Mouse (Mus musculus) brown adipose tissue, adult 24 weeks (tissue): ENCODE data around the gene Ehd1. TPM values are rescaled to one million over a fixed set of nuclear protein-coding genes. Genes with fewer than 3 reads are reported as not detected.

Experiments used
- H3K27ac ChIP-seq: fragments of 200-500 bp; replicated peaks from 2 replicates; pipeline ENCODE4 v1.5.1; 2012; ENCODE audit warnings: low read depth, mild to moderate bottlenecking, low read length
- H3K4me1 ChIP-seq: fragments of 200-500 bp; 2 replicates; pipeline ENCODE4 v1.6.1; 2012; ENCODE audit warnings: low read length, mixed read lengths; ENCODE audit not compliant: control insufficient read depth, insufficient read depth, insufficient read length
- H3K4me3 ChIP-seq: fragments of 200-500 bp; 2 replicates; pipeline ENCODE4 v1.5.1; 2012; ENCODE audit warnings: low read depth, mild to moderate bottlenecking, low read length, moderate library complexity; ENCODE audit not compliant: insufficient read depth
- polyA plus RNA-seq: library from polyadenylated mRNA; stranded (reverse); fragments of >200 nt; gene quantifications from 2 replicates; pipeline ENCODE4 v1.2.4, GENCODE M21; 2012; ENCODE audit not compliant: missing spikeins, insufficient read depth, insufficient read length

Gene Ehd1
- polyA plus RNA-seq, 1 experiment: 39.6 TPM

DNA sequence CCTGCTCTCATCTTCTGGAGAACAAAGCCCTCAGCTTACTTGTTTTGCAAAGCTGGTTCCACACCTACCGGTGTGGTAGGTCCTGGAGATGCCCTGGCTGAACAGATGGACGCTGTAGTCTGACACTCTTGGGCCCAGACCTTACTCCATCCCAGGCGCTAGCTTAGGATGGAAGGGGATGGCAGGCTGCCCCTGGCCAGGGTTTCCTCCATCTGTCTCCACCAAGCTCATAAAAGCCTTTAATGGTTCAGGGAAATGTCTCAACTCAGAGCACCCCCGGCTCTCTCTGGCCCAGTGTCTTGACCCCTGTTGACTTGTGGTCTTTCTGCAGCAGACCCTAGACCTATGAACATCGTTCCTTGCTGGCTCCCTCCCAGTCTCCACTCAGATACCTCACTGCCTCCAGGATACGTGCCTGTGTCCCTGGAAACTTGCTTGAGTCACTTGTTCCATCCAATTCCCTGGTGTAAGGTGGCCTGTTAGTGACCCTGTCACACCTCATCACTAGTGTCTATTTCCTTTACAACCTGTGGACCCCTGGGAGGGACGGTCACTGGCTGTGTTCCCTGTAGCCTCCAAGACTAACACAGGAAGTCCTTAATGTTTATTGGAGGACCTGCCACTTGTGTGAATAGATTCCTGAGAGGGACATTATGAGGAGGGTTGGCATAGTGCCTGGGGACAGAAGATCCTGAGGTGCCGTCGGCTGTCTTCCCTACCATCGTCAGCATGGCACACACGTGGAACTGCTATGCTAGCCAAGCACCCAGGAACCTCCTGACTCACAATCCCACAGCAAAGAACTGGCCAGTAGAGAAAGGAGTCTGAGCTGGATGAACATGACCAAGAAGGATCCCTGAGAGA, 9.0 kb upstream of the Ehd1 start:
- H3K27ac ChIP-seq: peak overlapping the region; percentile 11
- H3K4me3 ChIP-seq: no peak overlapping the region
- H3K4me1 ChIP-seq: no peaks in the 10 kb centered on the region; the same call in 1 of the 2 replicates

DNA sequence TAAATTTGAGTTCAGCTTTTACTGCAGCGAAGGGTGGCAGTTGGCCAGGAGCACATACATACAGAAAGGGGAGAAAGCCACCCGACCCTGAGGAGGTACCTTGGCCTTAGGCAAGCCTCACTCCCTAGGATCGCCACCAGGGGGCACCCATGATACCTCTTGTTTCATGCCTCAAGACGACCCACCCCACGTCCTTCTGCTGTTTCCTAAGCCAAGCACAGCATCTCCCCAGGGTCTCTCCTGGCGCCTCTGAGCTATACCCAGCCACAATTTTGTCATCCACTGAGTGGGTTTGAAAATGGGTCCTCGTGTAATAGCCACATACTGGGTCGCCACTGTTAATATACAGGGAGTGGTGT, 8.4 kb upstream of the Ehd1 start:
- H3K4me3 ChIP-seq: no peak overlapping the region
- H3K4me1 ChIP-seq: no peaks in the 10 kb centered on the region; the same call in 1 of the 2 replicates
- peak overlapping the region; percentile 89 for H3K27ac ChIP-seq

DNA sequence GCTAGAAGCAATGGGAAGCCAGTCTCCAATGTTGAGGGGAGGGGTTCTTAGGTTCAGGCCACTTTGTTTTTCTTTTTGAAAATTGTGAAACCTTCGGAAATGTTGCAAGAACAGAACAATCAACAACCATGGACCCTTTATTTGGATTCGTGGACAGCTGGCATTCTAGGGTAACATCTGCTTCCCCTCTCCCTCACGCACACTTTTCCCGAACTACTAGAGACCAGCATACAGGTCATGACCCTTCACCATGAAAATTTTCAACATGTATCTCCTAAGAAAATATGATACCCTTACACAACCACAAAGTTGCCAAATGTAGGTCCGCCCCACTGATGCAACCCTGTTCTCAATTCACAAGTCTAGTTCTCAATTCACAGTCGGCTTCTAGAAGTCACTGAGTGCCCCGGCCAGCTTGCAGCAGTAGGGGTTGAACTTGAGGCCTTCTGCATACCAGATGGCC, 7.8 kb upstream of the Ehd1 start:
- H3K27ac ChIP-seq: peak overlapping the region; percentile 89
- no peak overlapping the region for H3K4me3 ChIP-seq
- H3K4me1 ChIP-seq: no peaks in the 10 kb centered on the region; the same call in 1 of the 2 replicates

DNA sequence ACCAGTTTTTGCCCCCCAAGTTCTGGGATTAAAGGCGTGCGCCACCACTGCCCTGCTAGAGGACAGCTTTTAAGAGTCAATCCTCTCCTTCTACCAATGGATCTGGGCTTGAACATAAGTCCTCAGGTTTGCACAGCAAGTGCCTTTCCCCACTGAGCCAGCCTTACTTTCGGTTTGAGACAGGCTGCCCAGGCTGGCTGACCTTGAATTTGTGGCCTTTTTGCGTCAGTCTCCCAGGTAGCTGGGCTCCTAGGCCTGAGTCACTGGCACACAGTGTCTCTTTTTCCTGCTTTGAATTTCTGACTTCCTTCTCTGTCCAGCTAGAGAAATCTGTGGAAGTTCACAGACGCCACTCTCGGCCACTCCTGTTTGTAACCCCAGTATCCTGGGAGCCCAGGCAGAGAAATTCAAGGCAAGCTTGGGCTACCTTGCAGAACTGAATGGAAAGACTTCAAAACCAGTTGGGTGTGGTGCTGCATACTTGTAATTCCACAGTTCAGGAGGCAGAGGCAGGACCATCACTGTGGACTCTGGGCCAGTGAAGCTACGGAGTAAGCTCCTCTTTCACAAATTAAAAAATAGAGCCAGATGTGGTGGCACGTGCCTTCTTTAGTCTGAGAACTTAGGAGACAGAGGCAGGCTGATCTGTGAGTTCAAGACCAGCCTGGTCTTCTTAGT, 6.6 kb upstream of the Ehd1 start:
- Histone ChIP-seq H3K27ac (peak overlapping the region; percentile 59), H3K4me3 (no peak overlapping the region), H3K4me1 (no peaks in the 10 kb centered on the region; the same call in 1 of the 2 replicates)

DNA sequence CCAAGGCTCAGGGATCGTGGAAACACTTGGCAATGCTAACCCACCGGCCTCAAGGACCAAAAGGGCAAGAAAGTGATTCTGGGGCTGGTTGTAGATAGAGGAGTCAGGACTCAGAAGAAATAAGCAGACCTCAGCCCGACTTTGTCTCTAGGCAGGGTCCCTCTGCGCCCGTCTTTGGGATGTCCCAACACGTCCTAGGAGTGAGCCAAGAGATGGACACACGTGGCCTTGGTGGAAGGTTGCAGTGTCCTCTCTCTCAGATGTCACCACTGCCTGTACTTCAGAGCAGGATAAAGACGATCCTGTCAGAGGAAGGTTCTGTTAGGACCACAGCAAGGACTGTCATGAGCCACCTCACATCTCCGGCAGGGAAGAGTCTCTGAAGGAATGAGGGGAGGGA, 5.9 kb upstream of the Ehd1 start:
- no peak overlapping the region for H3K4me3 ChIP-seq
- H3K27ac ChIP-seq: no peak overlapping the region
- peaks cover 5% of the 10 kb centered on the region; the same call in 1 of the 2 replicates for H3K4me1 ChIP-seq

DNA sequence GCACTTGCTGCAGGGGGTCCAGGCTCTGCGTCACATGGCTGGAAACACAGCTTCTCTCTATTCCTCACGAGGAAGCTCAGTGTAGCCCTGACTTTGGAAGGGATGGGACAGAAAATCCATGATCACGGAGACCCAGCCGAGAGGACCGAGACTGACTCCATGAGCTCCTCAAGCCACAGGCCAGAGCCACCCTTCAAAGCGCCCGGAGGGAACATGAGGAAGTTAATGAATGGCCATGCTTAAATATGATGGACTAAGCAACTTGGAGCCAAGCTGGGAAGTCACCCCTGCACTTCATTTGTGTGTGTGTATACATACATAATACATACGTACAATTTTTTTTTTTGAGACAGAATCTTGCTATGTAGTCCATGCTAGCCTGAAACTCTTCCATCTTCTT, 5.3 kb upstream of the Ehd1 start:
- peaks cover 7% of the 10 kb centered on the region; the same call in 1 of the 2 replicates for H3K4me1 ChIP-seq
- no peak overlapping the region for H3K27ac ChIP-seq
- H3K4me3 ChIP-seq: no peak overlapping the region

DNA sequence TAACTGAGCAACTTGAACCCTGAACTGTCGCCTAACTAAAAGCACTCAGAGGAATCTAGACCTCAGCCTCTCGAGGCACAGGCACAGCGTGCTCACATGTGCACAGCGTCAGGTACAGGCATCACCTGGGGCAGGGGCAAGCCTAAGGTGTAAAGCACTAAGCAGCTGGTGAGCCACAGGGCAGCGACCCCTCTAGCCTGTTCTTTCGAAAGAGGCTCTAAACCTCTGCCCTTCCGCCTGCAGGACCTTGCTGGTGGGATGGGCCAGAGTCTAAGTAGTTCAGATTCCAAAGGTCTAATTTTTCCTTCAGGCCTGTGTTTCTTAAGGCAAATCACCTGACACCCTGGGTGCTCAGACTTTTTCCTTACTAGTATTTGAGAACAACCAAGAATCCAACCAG, 4.5 kb upstream of the Ehd1 start:
- Histone ChIP-seq H3K4me1 (peaks cover 7% of the 10 kb centered on the region; the same call in 1 of the 2 replicates), H3K4me3 (no peak overlapping the region), H3K27ac (no peak overlapping the region)

DNA sequence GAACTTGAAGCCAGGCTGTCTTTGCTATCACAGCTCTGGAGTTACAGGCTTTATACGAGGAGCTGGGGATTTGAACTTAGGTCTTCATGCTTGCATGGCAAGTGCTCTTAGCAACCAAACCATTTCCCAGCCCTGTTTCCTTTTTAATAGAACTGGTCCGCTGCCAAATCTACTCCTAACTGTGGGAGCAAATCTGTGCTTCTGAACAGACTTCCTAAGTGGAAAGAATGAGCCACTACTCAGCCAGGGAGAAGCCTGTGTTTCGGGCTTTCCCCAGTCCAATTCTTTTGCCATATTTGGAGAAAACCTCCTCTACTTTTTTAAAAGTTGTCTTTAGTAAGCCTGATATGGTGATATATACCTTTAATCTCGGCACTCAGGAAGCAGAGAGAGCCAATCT, 3.8 kb upstream of the Ehd1 start:
- Histone ChIP-seq H3K4me3 (no peak overlapping the region), H3K27ac (peak overlapping the region; percentile 72)

DNA sequence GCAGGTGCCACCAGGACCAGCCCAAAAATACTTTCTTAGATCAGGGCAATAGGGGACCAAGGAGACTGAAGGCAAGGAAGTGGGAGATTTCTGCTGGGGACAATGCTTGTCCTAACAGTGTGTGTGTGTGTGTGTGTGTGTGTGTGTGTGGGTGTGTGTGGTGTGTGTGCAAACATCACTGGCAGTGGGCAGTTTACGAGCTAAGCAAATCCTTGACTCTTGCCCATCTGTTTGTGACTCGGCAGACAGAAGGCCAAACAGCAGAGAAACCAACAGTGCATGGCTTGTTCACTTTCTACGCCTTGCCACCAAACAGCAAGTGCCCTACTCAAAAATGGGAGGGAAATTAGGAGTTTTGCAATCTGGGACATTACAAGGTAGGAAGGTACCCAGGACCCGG, 2.9 kb upstream of the Ehd1 start:
- Histone ChIP-seq H3K27ac (peak overlapping the region; percentile 72), H3K4me3 (no peak overlapping the region), H3K4me1 (peaks cover 7% of the 10 kb centered on the region; the same call in 1 of the 2 replicates)

More for the DNA sequence above, 3.8 kb upstream of the Ehd1 start:
- peaks cover 7% of the 10 kb centered on the region; the same call in 1 of the 2 replicates for H3K4me1 ChIP-seq

DNA sequence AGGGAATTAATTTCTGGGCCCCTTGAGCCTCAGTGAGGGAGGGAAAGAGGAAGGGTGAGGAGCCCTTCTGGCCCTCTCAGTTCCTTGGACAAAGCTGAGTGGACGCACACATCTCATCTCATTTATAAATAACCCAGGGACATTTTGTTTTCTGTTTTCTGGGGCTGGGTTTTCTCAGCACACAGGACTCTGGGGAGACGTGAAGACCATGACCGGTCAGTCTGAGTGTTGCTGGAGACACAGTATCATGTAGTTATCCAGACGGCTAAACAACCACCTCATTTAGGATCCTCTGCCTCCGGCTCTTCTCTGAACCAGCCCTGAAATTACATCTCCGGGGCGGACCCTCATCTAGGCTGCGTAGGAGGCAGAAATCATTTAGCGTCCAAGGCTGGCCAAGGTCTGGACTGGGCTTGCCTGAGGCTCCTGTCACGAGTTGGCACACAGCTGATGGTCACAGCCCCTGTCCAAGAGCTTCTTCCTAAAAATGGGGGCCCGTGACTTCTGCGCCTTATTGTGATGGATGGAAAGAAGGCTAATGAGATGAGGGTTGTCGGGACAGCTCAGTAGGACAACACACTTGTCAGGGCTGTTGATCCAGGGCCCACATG, 2.4 kb upstream of the Ehd1 start:
- peak overlapping the region; percentile 72 for H3K27ac ChIP-seq
- no peak overlapping the region for H3K4me3 ChIP-seq
- H3K4me1 ChIP-seq: 0 out of 2 replicates have a peak, but pooled peaks cover 7% of the 10 kb centered on the region

DNA sequence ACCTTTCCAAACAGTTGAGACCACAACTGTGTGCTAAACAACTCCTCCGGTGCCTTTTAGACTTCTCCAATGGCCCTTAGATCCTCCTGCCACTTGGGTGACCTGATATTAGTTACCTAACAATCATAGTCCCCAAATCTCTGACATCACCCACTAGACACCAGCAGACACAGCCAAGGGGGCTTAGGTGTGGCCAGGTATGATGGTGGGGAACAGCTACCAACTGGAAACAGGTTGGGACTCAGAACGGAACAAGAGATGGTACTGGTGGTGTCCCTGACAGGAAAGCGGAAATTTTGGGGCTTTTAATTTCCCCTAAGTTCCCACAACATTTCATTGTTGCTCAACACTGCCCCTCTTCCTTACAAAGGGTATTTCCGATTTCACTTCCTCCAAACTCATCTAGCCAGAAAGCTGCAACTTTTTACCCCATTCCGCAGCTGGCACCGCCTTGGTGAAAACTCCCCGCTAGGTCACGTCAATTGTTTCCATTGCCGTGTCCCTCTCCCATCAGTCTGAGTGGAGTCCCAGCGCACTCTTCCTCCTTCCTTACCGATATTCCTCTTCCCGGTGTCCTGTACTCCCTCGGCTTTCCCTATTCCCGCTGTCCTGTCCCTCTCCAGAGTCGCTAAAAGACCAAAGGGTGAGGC, 660 bp upstream of the Ehd1 start:
- Histone ChIP-seq H3K27ac (peak overlapping the region; percentile 86), H3K4me1 (peaks cover 14% of the 10 kb centered on the region; the same call in 1 of the 2 replicates), H3K4me3 (peak overlapping the region; percentile 55)

DNA sequence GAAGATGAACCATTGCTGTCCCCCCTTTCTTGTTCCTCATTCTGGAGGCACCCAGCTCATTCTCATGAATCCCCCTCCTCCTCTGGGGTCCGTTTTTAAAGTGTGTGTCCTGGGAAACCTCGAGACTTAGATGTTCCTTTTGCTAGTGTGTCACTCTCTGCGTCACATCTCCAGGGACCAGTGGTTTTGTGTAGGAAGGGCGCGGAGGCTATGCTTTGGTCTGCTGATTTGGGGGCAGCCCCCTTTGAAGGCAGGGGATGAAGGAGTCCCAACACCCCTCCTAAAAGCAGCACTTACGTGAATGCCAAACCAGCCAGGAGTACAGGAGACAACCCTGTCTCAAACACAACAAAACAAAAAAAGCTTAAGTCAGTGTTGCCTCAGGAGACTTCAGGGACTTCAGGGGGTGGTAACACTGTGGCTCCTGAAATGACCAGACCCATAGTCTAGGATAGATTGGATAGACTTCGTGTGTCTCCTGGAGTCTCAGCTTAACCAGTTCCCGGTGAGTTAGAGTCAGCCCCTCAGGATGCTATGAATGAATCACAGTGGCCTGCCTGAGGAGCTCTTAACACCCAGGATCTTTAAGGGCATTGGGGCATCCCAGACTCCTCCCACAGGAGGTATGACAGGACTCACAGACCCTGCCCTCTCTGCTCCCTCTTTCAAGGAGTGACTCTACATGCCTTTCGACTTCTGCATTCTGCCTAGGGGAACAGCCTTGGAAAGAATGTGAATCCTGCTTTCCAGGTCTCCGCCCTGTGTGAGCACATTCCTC, 1.3 kb downstream of the Ehd1 start:
- Histone ChIP-seq H3K27ac (peak overlapping the region; percentile 94), H3K4me3 (peak overlapping the region; percentile 96), H3K4me1 (peaks cover 22% of the 10 kb centered on the region; the same call in 1 of the 2 replicates)

DNA sequence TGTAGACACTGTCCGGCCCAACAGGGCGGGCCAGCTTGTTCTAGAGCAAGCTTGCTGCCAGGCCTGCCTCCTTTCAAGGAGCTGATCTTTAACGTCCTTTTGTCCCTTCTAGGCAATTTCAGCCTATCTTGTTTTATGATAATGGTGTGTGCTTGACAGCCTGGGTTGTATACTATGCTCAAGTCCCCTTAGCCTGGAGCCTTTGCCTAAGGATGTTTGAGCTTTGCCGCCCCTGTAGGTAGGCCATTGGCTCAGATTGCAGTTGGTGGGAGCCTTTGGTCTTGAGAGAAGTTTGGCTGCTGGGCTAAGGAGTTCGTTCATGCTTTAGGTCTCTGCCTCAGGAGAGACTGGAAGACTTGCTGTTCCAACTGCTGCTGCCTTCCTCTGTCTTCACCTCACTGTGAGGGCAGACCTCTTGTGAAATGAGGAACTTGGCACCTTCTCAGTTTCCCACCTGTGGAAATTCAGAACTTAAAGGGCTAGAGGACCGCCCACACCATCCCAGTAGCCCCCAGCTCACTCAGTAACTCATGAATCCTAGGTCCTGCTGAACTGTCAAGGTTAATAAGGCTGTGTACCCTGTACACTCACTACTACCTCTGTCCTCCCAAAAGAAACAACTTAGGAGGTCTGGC, 2.0 kb downstream of the Ehd1 start:
- H3K4me3 ChIP-seq: peak overlapping the region; percentile 96
- peaks cover 23% of the 10 kb centered on the region; the same call in 1 of the 2 replicates for H3K4me1 ChIP-seq
- H3K27ac ChIP-seq: peak overlapping the region; percentile 94
